Mouse (Mus musculus) midbrain, embryonic 15.5 days (tissue): ENCODE results near the gene Raet1d. TPM values are rescaled to one million over a fixed set of nuclear protein-coding genes. Genes with fewer than 3 reads are reported as not detected.
A peak's percentile ranks its signal among the peaks of the same experiment; 100 is the strongest.
"Not testable (repeated sequence)": the region's sequence is repeated elsewhere in the genome, so short reads cannot be mapped to it uniquely, and the experiment has no call there.

Experiments used
- ATAC-seq: fragments of 200-750 bp; cut with Nextera tagmentation; replicated peaks from 2 replicates; pipeline ENCODE4 v1.8.0; 2017; ENCODE audit warnings: moderate TSS enrichment
- H3K27ac ChIP-seq: fragments of 300-500 bp; sonication (generic); 2 replicates; pipeline ENCODE4 v1.5.1; 2015; ENCODE audit warnings: mild to moderate bottlenecking, inconsistent platforms
- H3K27me3 ChIP-seq: fragments of 300-500 bp; sonication (generic); replicated peaks from 2 replicates; pipeline ENCODE4 v1.6.1; 2015; ENCODE audit warnings: inconsistent platforms
- H3K36me3 ChIP-seq: fragments of 300-500 bp; sonication (generic); replicated peaks from 2 replicates; pipeline ENCODE4 v1.6.1; 2015; ENCODE audit warnings: inconsistent platforms
- H3K4me1 ChIP-seq: fragments of 300-500 bp; sonication (generic); 2 replicates; pipeline ENCODE4 v1.6.1; 2015; ENCODE audit warnings: inconsistent platforms
- H3K4me2 ChIP-seq: fragments of 300-500 bp; sonication (generic); 2 replicates; pipeline ENCODE4 v1.6.1; 2015; ENCODE audit warnings: inconsistent platforms, mild to moderate bottlenecking, moderate library complexity
- H3K4me3 ChIP-seq: fragments of 300-500 bp; sonication (generic); 2 replicates; pipeline ENCODE4 v1.5.1; 2015; ENCODE audit warnings: mild to moderate bottlenecking, inconsistent platforms
- H3K9ac ChIP-seq: fragments of 300-500 bp; sonication (generic); 2 replicates; pipeline ENCODE4 v1.6.1; 2015; ENCODE audit warnings: mild to moderate bottlenecking, inconsistent platforms
- H3K9me3 ChIP-seq: fragments of 300-500 bp; sonication (generic); 2 replicates; pipeline ENCODE4 v1.6.1; 2016; ENCODE audit warnings: inconsistent platforms
- WGBS: fragments of 180-500 bp; shearing (Covaris S2); methylation state at CpG from one replicate; pipeline ENCODE4 v1.1.7; 2015; ENCODE audit warnings: mixed read lengths; 5-methylcytosine and 5-hydroxymethylcytosine counted together
- polyA plus RNA-seq: library from polyadenylated mRNA; unstranded; fragments of >200 nt; fragmentation: Nextera tagmentation; extraction: Ambion mirVana; gene quantifications from 2 replicates; pipeline ENCODE4 v1.2.1, GENCODE M21; 2015

Gene Raet1d
- 1.4 and 2.4 TPM in 2 replicates for polyA plus RNA-seq

GRCm38 (mm10) chr10:22360252-22360651, at the start of gene Raet1d:
TSS of gene Raet1d (plus strand) at chr10:22360552.
- not testable (repeated sequence) for H3K9me3 ChIP-seq, H3K9ac ChIP-seq, H3K36me3 ChIP-seq, ATAC-seq, H3K27me3 ChIP-seq, H3K4me3 ChIP-seq, H3K4me1 ChIP-seq, H3K27ac ChIP-seq
- peak within 1 kb of the TSS; percentile 36; the same call in 1 of the 2 replicates for H3K4me2 ChIP-seq
- WGBS: 74% methylated on average over 3 of the region's 3 CpGs

GRCm38 (mm10) chr10:22322858-22323257, 37.5 kb upstream of the Raet1d start:
- H3K4me1 ChIP-seq: no peaks in the 10 kb centered on the region
- H3K4me2 ChIP-seq: no peak overlapping the region
- H3K27me3 ChIP-seq: no peaks in the 10 kb centered on the region
- no peak overlapping the region for H3K9ac ChIP-seq
- 89% methylated on average over 2 of the region's 2 CpGs for WGBS
- ATAC-seq: no peak
- H3K36me3 ChIP-seq: no peaks in the 10 kb centered on the region
- H3K27ac ChIP-seq: no peak overlapping the region
- no peaks in the 10 kb centered on the region for H3K9me3 ChIP-seq
- no peak overlapping the region for H3K4me3 ChIP-seq

- not testable (repeated sequence) for H3K4me3 ChIP-seq, H3K27me3 ChIP-seq, H3K9ac ChIP-seq, H3K36me3 ChIP-seq, H3K9me3 ChIP-seq, H3K27ac ChIP-seq, ATAC-seq, H3K4me1 ChIP-seq, H3K4me2 ChIP-seq
- 85% methylated on average over 4 of the region's 4 CpGs for WGBS
These were observed 14.6 kb upstream of the Raet1d start for GRCm38 (mm10) chr10:22345721-22346120.

GRCm38 (mm10) chr10:22353548-22354195, 6.7 kb upstream of the Raet1d start:
- not testable (repeated sequence) for H3K36me3 ChIP-seq, H3K4me1 ChIP-seq, H3K4me3 ChIP-seq, H3K27me3 ChIP-seq, H3K9ac ChIP-seq, H3K4me2 ChIP-seq, ATAC-seq, H3K9me3 ChIP-seq, H3K27ac ChIP-seq
- 80% methylated on average over 6 of the region's 6 CpGs for WGBS

- H3K4me3 ChIP-seq, H3K27me3 ChIP-seq, H3K9ac ChIP-seq, H3K4me2 ChIP-seq, H3K36me3 ChIP-seq, ATAC-seq, H3K27ac ChIP-seq, H3K4me1 ChIP-seq, H3K9me3 ChIP-seq: not testable (repeated sequence)
- WGBS: 87% methylated on average over 2 of the region's 2 CpGs
These were observed 6.2 kb upstream of the Raet1d start for GRCm38 (mm10) chr10:22354196-22354574.

- not testable (repeated sequence) for ATAC-seq, H3K27me3 ChIP-seq, H3K4me2 ChIP-seq, H3K4me3 ChIP-seq, H3K9me3 ChIP-seq, H3K9ac ChIP-seq, H3K36me3 ChIP-seq, H3K27ac ChIP-seq, H3K4me1 ChIP-seq
- WGBS: 85% methylated on average over 1 of the region's 1 CpGs
These were observed 3.0 kb upstream of the Raet1d start for GRCm38 (mm10) chr10:22357373-22357772.

- not testable (repeated sequence) for H3K27ac ChIP-seq, H3K27me3 ChIP-seq, H3K4me2 ChIP-seq, H3K4me3 ChIP-seq, H3K4me1 ChIP-seq, H3K9ac ChIP-seq, H3K36me3 ChIP-seq, H3K9me3 ChIP-seq, ATAC-seq
- 64% methylated on average over 2 of the region's 2 CpGs for WGBS
These were observed 605 bp downstream of the Raet1d start for GRCm38 (mm10) chr10:22360957-22361356.

GRCm38 (mm10) chr10:22361415-22362352, 1.3 kb downstream of the Raet1d start:
- H3K27me3 ChIP-seq, H3K9ac ChIP-seq, H3K9me3 ChIP-seq, H3K27ac ChIP-seq, H3K36me3 ChIP-seq, H3K4me3 ChIP-seq, H3K4me1 ChIP-seq: not testable (repeated sequence)
- 0% methylated on average over 9 of the region's 15 CpGs for WGBS
- peak; percentile 65; the same call in 1 of the 2 replicates for ATAC-seq
- H3K4me2 ChIP-seq: peak overlapping the region; percentile 36

- not testable (repeated sequence) for H3K9me3 ChIP-seq, H3K36me3 ChIP-seq, H3K4me3 ChIP-seq, ATAC-seq, H3K9ac ChIP-seq, H3K27me3 ChIP-seq, H3K4me2 ChIP-seq, H3K4me1 ChIP-seq, H3K27ac ChIP-seq
- WGBS: 91% methylated on average over 2 of the region's 2 CpGs
These were observed 2.1 kb downstream of the Raet1d start for GRCm38 (mm10) chr10:22362466-22362865.

GRCm38 (mm10) chr10:22364915-22365314, 4.6 kb downstream of the Raet1d start:
- WGBS: 93% methylated on average over 2 of the region's 2 CpGs
- not testable (repeated sequence) for H3K4me3 ChIP-seq, H3K27ac ChIP-seq, H3K36me3 ChIP-seq, H3K4me1 ChIP-seq, H3K27me3 ChIP-seq, H3K4me2 ChIP-seq, ATAC-seq, H3K9me3 ChIP-seq, H3K9ac ChIP-seq

- H3K27me3 ChIP-seq, H3K9ac ChIP-seq, H3K4me1 ChIP-seq, H3K36me3 ChIP-seq, H3K4me3 ChIP-seq, H3K9me3 ChIP-seq, H3K27ac ChIP-seq: not testable (repeated sequence)
- 0 out of 2 replicates have a peak overlapping the region, but pooled peaks have one; percentile 16 for H3K4me2 ChIP-seq
- ATAC-seq: peak; percentile 71
- WGBS: 16% methylated on average over 9 of the region's 10 CpGs
These were observed 20.9 kb downstream of the Raet1d start for GRCm38 (mm10) chr10:22381226-22381625.

- not testable (repeated sequence) for H3K27ac ChIP-seq, H3K9ac ChIP-seq, H3K4me2 ChIP-seq, H3K9me3 ChIP-seq, H3K27me3 ChIP-seq, H3K4me3 ChIP-seq, H3K36me3 ChIP-seq, ATAC-seq, H3K4me1 ChIP-seq
- WGBS: 90% methylated on average over 7 of the region's 7 CpGs
These were observed 29.8 kb downstream of the Raet1d start for GRCm38 (mm10) chr10:22390146-22390545.

- H3K9ac ChIP-seq, H3K27ac ChIP-seq, H3K36me3 ChIP-seq, H3K4me1 ChIP-seq, H3K27me3 ChIP-seq, ATAC-seq, H3K9me3 ChIP-seq, H3K4me3 ChIP-seq, H3K4me2 ChIP-seq: not testable (repeated sequence)
- 92% methylated on average over 4 of the region's 5 CpGs for WGBS
These were observed 31.3 kb downstream of the Raet1d start for GRCm38 (mm10) chr10:22391616-22392015.
